Mouse (Mus musculus): ENCODE data around the gene Olfr761. TPM values are rescaled to one million over a fixed set of nuclear protein-coding genes. Genes with fewer than 3 reads are reported as not detected.

Gene Olfr761
- not detected for polyA plus RNA-seq (2014; fragmentation: Illumina TruSeq; extraction: RNeasy Lipid Tissue Mini Kit (QIAGEN cat#74804))

GRCm38 (mm10) chr17:37952979-37953378 is at the start of gene Olfr761:
Olfr761 (minus strand) TSS chr17:37953079.

DNA sequence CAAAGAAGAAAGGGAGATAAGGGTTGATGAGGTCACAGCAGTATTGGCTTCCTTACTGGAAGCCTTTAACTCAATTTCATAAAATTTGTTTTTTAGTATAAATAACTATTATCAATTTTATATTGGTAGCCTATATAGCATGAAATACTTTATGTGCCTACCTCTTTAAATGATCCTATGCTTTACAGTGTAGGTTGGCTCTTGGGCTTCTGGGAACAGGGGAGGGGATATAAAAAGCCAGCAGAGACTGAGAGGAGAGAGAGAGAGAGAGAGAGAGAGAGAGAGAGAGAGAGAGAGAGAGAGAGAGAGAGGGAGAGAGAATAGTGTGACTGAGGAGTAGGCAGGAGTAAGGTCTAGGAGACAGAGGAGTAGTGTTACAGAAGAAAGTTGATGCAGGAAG is 32.6 kb downstream of the Olfr761 start, which contains the start of gene Olfr128:
Gene Olfr128 (plus strand): TSS at position 301 of the 400 bp plus-strand sequence.

Other genes starting within 250 kb of the Olfr761 start
- gene Olfr120, start 231.3 kb downstream of the Olfr761 start, polyA plus RNA-seq (2014; fragmentation: Illumina TruSeq; extraction: RNeasy Lipid Tissue Mini Kit (QIAGEN cat#74804)) = not detected
- gene Olfr121, start 204.2 kb downstream of the Olfr761 start, polyA plus RNA-seq (2014; fragmentation: Illumina TruSeq; extraction: RNeasy Lipid Tissue Mini Kit (QIAGEN cat#74804)) = not detected
- gene Olfr122, start 184.5 kb downstream of the Olfr761 start, polyA plus RNA-seq (2014; fragmentation: Illumina TruSeq; extraction: RNeasy Lipid Tissue Mini Kit (QIAGEN cat#74804)) = not detected
- gene Olfr123, start 159.6 kb downstream of the Olfr761 start, polyA plus RNA-seq (2014; fragmentation: Illumina TruSeq; extraction: RNeasy Lipid Tissue Mini Kit (QIAGEN cat#74804)) = not detected
- gene Olfr124, start 153.2 kb downstream of the Olfr761 start, polyA plus RNA-seq (2014; fragmentation: Illumina TruSeq; extraction: RNeasy Lipid Tissue Mini Kit (QIAGEN cat#74804)) = not detected
- gene Olfr125, start 120.1 kb downstream of the Olfr761 start, polyA plus RNA-seq (2014; fragmentation: Illumina TruSeq; extraction: RNeasy Lipid Tissue Mini Kit (QIAGEN cat#74804)) = not detected
- not detected for gene Olfr126, start 105.6 kb downstream of the Olfr761 start, polyA plus RNA-seq (2014; fragmentation: Illumina TruSeq; extraction: RNeasy Lipid Tissue Mini Kit (QIAGEN cat#74804))
- not detected for gene Olfr127, start 52.6 kb downstream of the Olfr761 start, polyA plus RNA-seq (2014; fragmentation: Illumina TruSeq; extraction: RNeasy Lipid Tissue Mini Kit (QIAGEN cat#74804))
- gene Olfr128, start 32.5 kb downstream of the Olfr761 start, polyA plus RNA-seq (2014; fragmentation: Illumina TruSeq; extraction: RNeasy Lipid Tissue Mini Kit (QIAGEN cat#74804)) = not detected
- gene Olfr129, start 107.0 kb upstream of the Olfr761 start, polyA plus RNA-seq (2014; fragmentation: Illumina TruSeq; extraction: RNeasy Lipid Tissue Mini Kit (QIAGEN cat#74804)) = not detected
- not detected for gene Olfr130, start 110.8 kb upstream of the Olfr761 start, polyA plus RNA-seq (2014; fragmentation: Illumina TruSeq; extraction: RNeasy Lipid Tissue Mini Kit (QIAGEN cat#74804))
- gene Olfr131, start 135.6 kb upstream of the Olfr761 start, polyA plus RNA-seq (2014; fragmentation: Illumina TruSeq; extraction: RNeasy Lipid Tissue Mini Kit (QIAGEN cat#74804)) = not detected
- not detected for gene Olfr132, start 181.4 kb upstream of the Olfr761 start, polyA plus RNA-seq (2014; fragmentation: Illumina TruSeq; extraction: RNeasy Lipid Tissue Mini Kit (QIAGEN cat#74804))
- not detected for gene Olfr133, start 192.2 kb upstream of the Olfr761 start, polyA plus RNA-seq (2014; fragmentation: Illumina TruSeq; extraction: RNeasy Lipid Tissue Mini Kit (QIAGEN cat#74804))
- gene Olfr134, start 218.3 kb upstream of the Olfr761 start, polyA plus RNA-seq (2014; fragmentation: Illumina TruSeq; extraction: RNeasy Lipid Tissue Mini Kit (QIAGEN cat#74804)) = not detected

All from ovary, adult 10 weeks (tissue).